Mouse (Mus musculus) hematopoietic stem cell, adult 5-6 weeks (primary cell): Measurements from ENCODE around the gene BC028528. TPM values are rescaled to one million over a fixed set of nuclear protein-coding genes. Genes with fewer than 3 reads are reported as not detected.

Experiments used
- ATAC-seq, 2 experiments: fragments of 125-278 bp in 1 of 2; replicated peaks in 1 of 2; 2 replicates each; pipeline ENCODE4 v1.8.0; 2016 to 2017; ENCODE audit warnings: inconsistent platforms in 2 of 2, mild to moderate bottlenecking in 2 of 2, moderate number of reproducible peaks in 2 of 2, low read depth in 1 of 2, moderate TSS enrichment in 1 of 2; ENCODE audit not compliant: low FRiP score in 2 of 2, poor library complexity in 2 of 2, severe bottlenecking in 2 of 2, insufficient read depth in 1 of 2, low TSS enrichment in 1 of 2
- total RNA-seq: library from RNA; stranded (forward); fragments of 172-1452, 232-1000 nt; gene quantifications from 2 replicates; pipeline ENCODE4 v1.2.3, GENCODE M21; 2017

The BC028528 gene
- total RNA-seq, 1 experiment from 2014 or later: 119 TPM

DNA sequence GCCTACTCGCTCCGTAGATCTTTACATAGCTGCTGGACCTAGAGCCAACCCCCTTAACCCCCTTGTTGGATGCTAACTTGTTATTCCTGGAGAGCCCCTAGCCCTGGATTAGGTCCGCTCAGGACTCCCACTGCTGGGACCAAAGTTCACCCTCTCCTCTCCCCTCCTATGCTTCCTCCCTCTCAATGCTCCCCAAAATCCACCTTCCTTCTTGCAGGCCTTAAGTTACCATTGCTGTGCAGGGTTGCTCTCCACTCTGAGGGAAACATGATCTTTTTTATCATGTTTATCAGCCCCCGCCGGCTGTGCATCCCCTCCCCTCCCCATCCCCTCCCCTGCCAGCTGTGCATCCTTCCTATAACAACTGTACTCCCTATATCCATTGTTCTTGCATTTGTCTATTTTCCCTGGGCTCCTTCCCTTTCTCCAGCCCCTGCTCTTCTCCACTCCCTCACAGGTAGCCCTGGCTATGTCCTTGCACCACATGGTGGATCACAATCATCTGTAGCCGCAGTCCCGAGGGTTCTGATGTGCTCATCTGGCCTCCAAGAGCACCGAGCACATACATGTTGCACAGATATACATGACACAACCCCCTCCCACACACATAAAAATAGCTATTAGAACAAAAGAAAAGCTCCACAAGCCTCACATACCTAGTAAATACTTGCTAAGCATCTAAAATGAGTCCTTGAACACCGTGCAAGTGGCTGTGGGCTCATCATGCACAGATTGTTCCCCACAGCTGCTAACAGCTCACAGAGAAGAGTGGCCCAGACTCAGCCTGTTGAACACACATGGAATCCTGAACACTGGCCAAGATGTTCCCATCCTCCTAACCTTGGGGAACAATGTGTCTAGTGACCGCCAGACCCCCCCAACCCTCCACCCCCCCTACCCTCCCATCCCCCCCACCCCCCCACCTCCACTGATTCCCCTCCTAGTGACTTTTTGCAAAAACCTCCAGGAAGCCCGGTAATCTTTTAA is 554 bp upstream of the BC028528 start:
- no peak for ATAC-seq

GRCm38 (mm10) chr3:95889664-95890063 is 2.1 kb downstream of the BC028528 start:
- no peak for ATAC-seq

- ATAC-seq: no peak
Measured at GRCm38 (mm10) chr3:95887596-95887995, 4.2 kb downstream of the BC028528 start.

DNA sequence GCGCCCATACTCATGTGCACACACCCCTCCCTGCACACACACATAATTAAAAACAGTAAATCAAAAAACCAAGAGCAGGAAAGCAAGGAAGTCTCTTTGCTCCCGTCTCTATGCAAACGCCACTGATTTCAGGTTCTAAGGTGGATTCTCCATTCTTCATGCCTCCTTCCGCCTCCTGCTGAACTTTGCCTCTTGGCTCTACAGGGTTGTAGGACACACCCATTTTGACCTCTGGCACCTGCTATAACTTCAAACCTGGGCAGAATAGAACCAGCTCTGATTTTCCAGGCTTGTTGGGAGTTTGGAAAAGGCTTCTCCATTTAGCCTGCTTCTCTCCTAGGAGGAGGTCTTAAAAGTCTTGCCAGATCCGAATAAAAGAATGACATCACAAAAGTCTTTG is 7.4 kb downstream of the BC028528 start:
- no peak for ATAC-seq

DNA sequence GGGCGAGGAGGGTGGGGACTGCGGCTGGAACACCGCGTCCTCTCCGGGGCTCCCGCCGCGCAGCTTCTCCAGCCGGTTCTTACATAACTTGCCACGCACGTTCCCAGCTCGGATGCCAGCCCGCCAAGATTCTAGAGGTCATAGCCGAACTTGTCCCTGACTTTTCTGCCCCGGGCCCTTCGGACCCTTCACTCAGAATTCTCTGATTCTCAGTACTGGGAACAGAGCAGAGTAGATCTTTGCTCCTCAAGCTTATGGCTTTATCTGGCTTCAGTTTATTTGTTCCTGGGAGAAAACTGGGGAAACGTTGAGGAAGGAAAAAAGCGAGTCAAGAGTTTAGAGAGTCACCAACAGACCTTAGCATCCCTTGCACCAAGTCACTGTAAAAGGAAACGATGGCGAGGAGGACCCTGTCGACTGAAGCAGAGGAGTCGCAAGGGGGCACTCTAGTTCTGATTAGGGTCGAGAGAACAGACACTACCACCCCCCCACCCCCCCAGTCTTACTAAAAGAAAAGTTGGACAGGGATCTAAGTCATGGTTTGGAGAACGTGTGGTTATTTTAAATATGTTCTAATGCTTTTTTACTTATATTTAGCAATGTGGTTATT is 8.9 kb downstream of the BC028528 start:
- ATAC-seq: 0 out of 4 replicates have a peak, but pooled peaks of 1 of the 2 experiments have one; percentile 12

DNA sequence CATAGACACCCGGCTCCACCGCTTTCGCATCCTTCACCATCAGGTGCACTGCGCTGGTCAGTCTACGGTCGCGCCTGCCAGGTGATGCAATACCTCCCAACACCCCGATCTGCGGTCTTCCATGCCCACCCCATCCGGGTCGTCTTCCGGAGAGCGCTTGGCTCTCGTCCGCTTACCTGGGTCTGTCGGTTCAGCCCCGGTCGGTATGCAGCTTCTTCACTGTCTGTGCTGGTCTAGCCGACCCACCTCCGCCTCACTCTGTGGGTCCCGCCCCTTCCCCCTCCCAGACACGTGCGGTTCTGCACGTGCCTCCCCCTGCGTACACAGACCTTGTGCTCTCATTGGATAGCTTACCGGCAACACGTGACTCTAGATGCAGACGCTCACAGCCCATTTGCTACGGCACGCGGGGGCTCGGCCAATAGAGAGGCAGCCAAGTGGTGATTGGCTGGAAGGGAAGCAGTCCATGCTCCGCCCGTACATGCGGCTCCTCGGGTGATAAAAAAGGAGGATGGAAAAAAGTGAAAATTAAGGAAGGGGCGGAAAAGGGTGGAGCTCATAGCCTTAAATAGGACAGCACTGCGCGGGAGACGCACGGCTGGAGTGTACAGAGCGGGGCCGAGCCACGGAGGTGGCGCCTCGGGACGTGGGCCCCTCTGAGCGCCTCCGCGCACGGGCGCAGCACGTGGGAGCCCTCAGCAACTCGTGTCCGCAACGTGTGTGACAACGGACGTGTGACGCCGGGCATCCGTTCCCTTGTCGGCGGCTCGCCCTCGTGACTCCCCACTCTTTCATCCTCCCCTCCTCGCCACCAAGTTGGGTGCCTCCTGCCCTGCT is 9.6 kb downstream of the BC028528 start, which contains the start of gene Ciart:
Ciart (minus strand) TSS at position 273 of the 837 bp plus-strand sequence.
- ATAC-seq: peak; percentile 97 to 99

- no peak for ATAC-seq
Measured at GRCm38 (mm10) chr3:95879063-95879462, 12.7 kb downstream of the BC028528 start.

DNA sequence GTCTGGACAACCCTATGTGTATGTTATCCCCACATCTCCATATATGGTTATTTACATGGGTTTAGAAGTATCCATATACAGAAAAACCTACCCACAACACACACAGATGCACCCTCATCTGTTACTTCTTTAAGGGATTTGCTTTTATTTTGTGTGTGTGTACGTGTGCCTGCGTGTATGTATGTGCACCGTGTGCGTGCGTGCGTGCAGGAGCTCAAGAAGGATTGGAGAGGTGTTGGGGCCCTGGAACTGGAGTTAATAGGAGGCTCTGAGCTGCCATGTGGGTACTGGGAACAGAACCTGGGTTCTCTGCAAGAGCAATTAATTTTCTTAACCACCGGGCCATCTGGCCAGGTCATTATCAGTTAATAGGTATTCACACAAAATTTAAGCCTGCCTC is 19.8 kb downstream of the BC028528 start:
- no peak for ATAC-seq

DNA sequence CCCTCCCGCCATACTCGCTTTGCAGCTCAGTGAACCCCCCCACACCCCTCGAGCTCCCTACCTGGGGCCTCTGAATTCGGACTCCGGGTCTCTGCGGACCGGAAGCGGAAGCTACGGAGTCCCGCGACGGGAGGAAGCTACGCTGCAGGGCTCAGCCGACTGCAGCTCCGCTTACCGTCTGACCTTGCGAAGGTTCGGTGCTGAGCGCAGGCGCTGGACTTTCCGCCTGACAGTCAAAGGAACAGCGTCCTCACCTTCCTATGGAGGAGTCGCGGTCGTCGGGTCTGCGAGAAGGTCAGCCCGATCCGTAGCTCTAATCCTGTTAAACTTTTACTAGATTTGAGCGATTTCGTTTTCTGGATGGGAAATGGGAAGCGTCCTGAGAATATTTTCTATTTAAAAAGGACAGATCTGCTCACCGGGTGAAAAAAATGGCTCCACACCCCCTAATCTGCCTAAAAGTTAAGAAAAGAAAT is 20.4 kb downstream of the BC028528 start, which contains the start of gene Mrps21:
Mrps21 (minus strand) TSS at position 128 of the 476 bp plus-strand sequence.
- peak; percentile 90 to 97 for ATAC-seq

- no peak for ATAC-seq
Measured at GRCm38 (mm10) chr3:95870976-95871375, 20.8 kb downstream of the BC028528 start.

DNA sequence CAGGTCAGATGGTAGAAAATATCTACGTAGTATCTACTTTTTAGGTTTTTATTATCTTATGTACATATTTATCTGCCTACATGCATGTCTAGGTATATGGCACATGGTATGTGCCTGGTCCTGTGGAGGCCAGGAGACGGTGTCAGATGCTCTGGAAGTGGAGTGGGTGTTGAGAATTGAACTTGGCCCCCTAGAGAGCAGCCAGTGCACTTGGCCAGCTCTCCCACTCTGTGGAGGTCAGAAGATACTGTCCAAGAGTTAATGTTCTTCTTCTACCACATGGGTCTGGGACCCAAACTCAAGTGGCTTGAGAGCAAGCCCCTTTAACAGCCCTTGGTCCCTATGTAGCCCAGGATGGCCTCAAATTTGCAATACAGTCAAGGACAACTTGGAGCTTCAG is 24.4 kb downstream of the BC028528 start:
- no peak for ATAC-seq

GRCm38 (mm10) chr3:95866071-95866470 is 25.7 kb downstream of the BC028528 start:
- ATAC-seq: no peak

- no peak for ATAC-seq
Measured at GRCm38 (mm10) chr3:95865571-95865970, 26.2 kb downstream of the BC028528 start.

DNA sequence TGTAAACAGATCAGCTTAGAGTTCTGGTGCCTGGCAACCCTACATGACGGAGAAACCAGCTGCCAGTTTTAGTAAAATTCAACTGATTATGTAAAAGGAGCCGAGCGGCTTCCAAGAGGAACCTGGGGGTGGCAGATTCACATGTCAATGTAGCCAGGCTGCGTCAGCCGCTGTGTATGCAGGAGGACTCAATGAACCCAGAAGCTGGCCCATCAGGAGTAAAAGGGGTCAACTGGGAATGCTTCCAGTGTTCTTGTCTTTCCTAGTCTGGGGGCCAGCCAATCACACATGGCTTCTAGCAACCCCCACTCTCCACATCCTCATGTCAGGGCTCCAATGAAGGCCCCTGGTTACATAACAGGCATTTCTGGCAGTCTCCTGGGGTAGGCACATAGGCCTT is 26.8 kb downstream of the BC028528 start:
- no peak for ATAC-seq

DNA sequence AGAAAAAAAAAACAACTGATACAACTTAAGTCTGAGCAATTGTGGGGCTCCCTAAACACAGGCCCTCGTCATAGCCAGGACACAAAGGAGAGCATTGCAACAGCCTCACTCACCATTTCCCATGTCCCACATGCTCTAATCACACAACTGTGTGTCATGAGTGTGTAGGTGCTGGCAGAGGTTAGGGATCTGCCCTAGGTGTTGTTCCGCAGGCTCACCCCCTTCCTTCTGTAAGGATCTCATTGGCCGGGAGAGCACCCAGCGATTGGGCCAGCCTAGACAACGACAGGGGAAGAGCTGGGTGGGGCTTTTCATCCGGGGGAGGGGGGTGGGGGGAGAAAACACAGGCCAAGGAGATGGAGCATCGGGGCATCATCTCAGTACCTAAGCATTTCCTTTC is 28.2 kb downstream of the BC028528 start:
- no peak for ATAC-seq

DNA sequence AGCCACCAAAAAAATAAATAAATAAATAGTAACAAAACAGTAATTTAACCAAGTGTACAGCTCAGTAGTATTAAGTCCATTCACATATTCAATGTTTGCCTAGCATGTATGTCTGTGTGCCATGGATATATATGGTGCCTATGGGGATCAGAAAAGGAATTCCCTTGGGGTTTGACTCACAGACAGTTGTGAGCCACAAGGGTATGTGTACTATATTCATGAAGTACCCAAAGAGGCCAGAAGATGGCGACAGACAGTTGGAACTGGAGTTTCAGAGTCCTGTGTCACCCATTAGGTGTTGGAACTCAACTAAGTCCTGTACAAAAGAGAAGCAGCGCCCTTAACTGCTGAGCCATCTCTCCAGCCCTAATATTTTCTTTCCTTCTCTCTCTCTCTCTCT is 30.0 kb downstream of the BC028528 start:
- peak; percentile 88 to 92 for ATAC-seq

DNA sequence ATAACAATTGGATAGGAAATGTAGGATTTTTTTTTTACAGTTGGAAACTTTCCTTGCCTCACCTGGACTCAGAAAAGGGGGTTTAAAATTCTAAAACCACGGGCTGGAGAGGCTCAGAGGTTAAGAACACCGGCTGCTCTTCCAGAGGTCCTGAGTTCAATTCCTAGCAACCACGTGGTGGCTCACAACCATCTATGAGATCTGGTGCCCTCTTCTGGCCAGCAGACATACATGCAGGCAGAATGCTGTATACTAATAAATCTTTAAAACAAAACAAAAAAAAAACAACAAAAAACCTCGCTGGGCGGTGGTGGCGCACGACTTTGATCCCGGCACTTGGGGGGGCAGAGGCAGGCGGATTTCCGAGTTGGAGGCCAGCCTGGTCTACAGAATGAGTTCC is 30.6 kb downstream of the BC028528 start:
- ATAC-seq: no peak
